Comparison of ENCODE assay signal across 8 mouse cellular contexts in genomic region chr12:72664735-72665337, GRCm38 (mm10). TPM values are rescaled to one million over a fixed set of nuclear protein-coding genes. Genes with fewer than 3 reads are reported as not detected.
DNase-seq lines count a peak whose midpoint lies in the region; ATAC-seq lines count a peak whose summit lies in the region.

Dhrs7 (minus strand) TSS chr12:72664909.

- ATAC-seq in inflammation-experienced regulatory T-cells, adult 6 months, result peak; percentile 96

- intact Hi-C loops in gastrocnemius, postnatal 14 days (cut with DNase I; ENCODE audit: low total_unique reads), result loop anchor here (10.0 kb wide), 1 partner anchor 130 kb away; the partner anchor contains the start of gene Pcnx4

- H3K9me3 ChIP-seq in megakaryocyte, embryonic 14.5 days, result peaks cover 11% of the 10 kb centered on the region

- H3K4me3 ChIP-seq in megakaryocyte, embryonic 14.5 days (replicated peaks), result peak within 1 kb of the TSS; percentile 97

- peak; percentile 95 to 97 for DNase-seq in adrenal gland, adult (ENCODE audit: inconsistent age in 2 of 2, low spot score in 1 of 2)
- DNase-seq in embryo, embryonic 10.5 days (ENCODE audit: low spot score), result peak; percentile 81
- DNase-seq in gastrocnemius, postnatal 14 days, result peak; percentile 95
- peak; percentile 56 to 79 for DNase-seq in left cerebral cortex, adult 9 months (ENCODE audit: low spot score in 2 of 2)
- peak; percentile 84 to 86 for DNase-seq in right cerebral cortex, postnatal 10 days (ENCODE audit: low spot score in 2 of 2)
- peak; percentile 90 for DNase-seq in urinary bladder, postnatal 14 days (ENCODE audit: low spot score)

- H3K36me3 ChIP-seq in megakaryocyte, embryonic 14.5 days (replicated peaks; ENCODE audit: low read length), result no peaks in the 10 kb centered on the region

- H3K27me3 ChIP-seq in megakaryocyte, embryonic 14.5 days (replicated peaks), result no peaks in the 10 kb centered on the region

- peaks cover 27% of the 10 kb centered on the region for H3K4me1 ChIP-seq in megakaryocyte, embryonic 14.5 days

RNA-seq across cellular contexts. Expression of gene Dhrs7, which starts in this region (rescaled TPM):
- total RNA-seq in gastrocnemius, postnatal 14 days (2021), result 10 to 100 TPM; 21.9 to 26.7 TPM
- 100 to 1,000 TPM; 100 to 112 (median 101) TPM for polyA plus RNA-seq in inflammation-experienced regulatory T-cells, adult 6 months (2017; shearing (Covaris generic))
- 10.5 TPM in 1 of 2 replicates, not detected in the other for polyA plus RNA-seq in megakaryocyte, embryonic 14.5 days (2012; ENCODE audit: insufficient read depth, low replicate concordance)

Comparison
In these comparisons a context has a peak if more than half of its experiments do, and no peak if none do; other contexts are left out.
1. Peak in every context shown above with its lines: DNase-seq, ATAC-seq and H3K4me3 ChIP-seq.